In the genomic region with DNA sequence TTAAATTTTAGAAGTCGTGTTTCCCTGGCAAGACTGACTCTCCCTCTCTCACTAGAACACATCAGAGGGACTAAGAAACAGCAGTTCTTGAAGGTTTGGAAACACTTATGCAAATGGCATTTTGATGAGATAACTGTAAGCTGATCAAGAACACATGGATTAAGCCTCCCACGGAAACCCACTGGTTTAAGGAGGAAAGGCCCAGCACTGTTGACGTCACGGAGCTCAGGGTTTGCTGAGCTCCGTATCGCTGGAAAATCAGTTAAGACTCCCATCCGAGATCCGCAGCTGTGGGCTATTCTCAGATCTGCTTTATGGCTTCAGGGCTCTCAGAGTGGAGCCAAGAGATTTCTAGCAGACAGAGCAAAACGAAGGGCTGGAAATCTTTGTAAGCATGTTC, we compare ENCODE assay signal across 11 mouse cellular contexts.
DNase-seq lines count a peak whose midpoint lies in the region; ATAC-seq lines count a peak whose summit lies in the region.
"Had no signal": no experiment of that assay in that cellular context is flagged by ENCODE, and none has a peak within 500 bp of the region (broad histone marks: within the 10 kb centered on the region; RNA-seq: fewer than 3 reads in every experiment).

No protein-coding gene starts in this region.

- 18% methylated on average over 9 of the region's 9 CpGs for WGBS in limb, embryonic 13.5 days
- 76% methylated on average over 9 of the region's 9 CpGs for WGBS in hindbrain, embryonic 16.5 days
- 54% methylated on average over 9 of the region's 9 CpGs for WGBS in liver, embryonic 11.5 days

- ATAC-seq in limb, embryonic 13.5 days (ENCODE audit: low FRiP score, low read depth), result peak; percentile 86
- ATAC-seq in hindbrain, embryonic 16.5 days, result no peak
- no peak for ATAC-seq in liver, embryonic 11.5 days (replicated peaks; ENCODE audit: low FRiP score)

- peak overlapping the region; percentile 79 for H3K27ac ChIP-seq in limb, embryonic 13.5 days
- no peak overlapping the region for H3K27ac ChIP-seq in hindbrain, embryonic 16.5 days (ENCODE audit: low read depth, low read length)
- no peak overlapping the region for H3K27ac ChIP-seq in liver, embryonic 11.5 days (ENCODE audit: low read depth, low read length)
- H3K27ac ChIP-seq: neural tube, embryonic 15.5 days had no signal

- 0 out of 2 replicates have a peak overlapping the region, but pooled peaks have one; percentile 12 for H3K4me2 ChIP-seq in limb, embryonic 13.5 days (replicated peaks)
- H3K4me2 ChIP-seq in hindbrain, embryonic 16.5 days (ENCODE audit: low read length), result no peak overlapping the region
- no peak overlapping the region for H3K4me2 ChIP-seq in liver, embryonic 11.5 days
- H3K4me2 ChIP-seq: neural tube, embryonic 15.5 days had no signal

- intact Hi-C loops in heart, postnatal 36 days (cut with DNase I), result no loop called here

- no peak overlapping the region for H3K4me3 ChIP-seq in limb, embryonic 13.5 days
- H3K4me3 ChIP-seq in hindbrain, embryonic 16.5 days (ENCODE audit: low read length), result no peak overlapping the region
- no peak overlapping the region for H3K4me3 ChIP-seq in liver, embryonic 11.5 days (ENCODE audit: low read depth, low read length)
- H3K4me3 ChIP-seq: neural tube, embryonic 15.5 days had no signal

- H3K27me3 ChIP-seq in limb, embryonic 13.5 days, result no peaks in the 10 kb centered on the region
- H3K27me3 ChIP-seq in hindbrain, embryonic 16.5 days (replicated peaks; ENCODE audit: control insufficient read depth, insufficient read depth, low read length), result no peaks in the 10 kb centered on the region
- no peaks in the 10 kb centered on the region for H3K27me3 ChIP-seq in liver, embryonic 11.5 days (replicated peaks; ENCODE audit: control insufficient read depth, insufficient read depth, low read length)
- H3K27me3 ChIP-seq: neural tube, embryonic 15.5 days had no signal

- no peak overlapping the region for H3K9ac ChIP-seq in limb, embryonic 13.5 days
- no peak overlapping the region for H3K9ac ChIP-seq in hindbrain, embryonic 16.5 days (ENCODE audit: low read depth, low read length)
- no peak overlapping the region for H3K9ac ChIP-seq in liver, embryonic 11.5 days (ENCODE audit: low read depth, low read length)
- H3K9ac ChIP-seq: neural tube, embryonic 15.5 days had no signal

- 0 out of 2 replicates have a peak, but pooled peaks cover 8% of the 10 kb centered on the region for H3K36me3 ChIP-seq in limb, embryonic 13.5 days
- no peaks in the 10 kb centered on the region for H3K36me3 ChIP-seq in hindbrain, embryonic 16.5 days (ENCODE audit: control insufficient read depth, insufficient read depth, low read length)
- no peaks in the 10 kb centered on the region for H3K36me3 ChIP-seq in liver, embryonic 11.5 days (ENCODE audit: control insufficient read depth, insufficient read depth, low read length)
- H3K36me3 ChIP-seq: neural tube, embryonic 15.5 days had no signal

- H3K9me3 ChIP-seq in limb, embryonic 13.5 days, result peaks cover 11% of the 10 kb centered on the region
- peaks cover 4% of the 10 kb centered on the region; the same call in 1 of the 2 replicates for H3K9me3 ChIP-seq in hindbrain, embryonic 16.5 days (ENCODE audit: control insufficient read depth, low read length)
- H3K9me3 ChIP-seq in liver, embryonic 11.5 days (ENCODE audit: control insufficient read depth, low read length), result no peaks in the 10 kb centered on the region
- H3K9me3 ChIP-seq: neural tube, embryonic 15.5 days had no signal

- H3K4me1 ChIP-seq in limb, embryonic 13.5 days, result peaks cover 16% of the 10 kb centered on the region
- H3K4me1 ChIP-seq in hindbrain, embryonic 16.5 days (ENCODE audit: control insufficient read depth, insufficient read depth, low read depth, low read length), result no peaks in the 10 kb centered on the region
- H3K4me1 ChIP-seq in liver, embryonic 11.5 days (replicated peaks; ENCODE audit: control insufficient read depth, insufficient read depth, low read length), result no peaks in the 10 kb centered on the region
- H3K4me1 ChIP-seq: neural tube, embryonic 15.5 days had no signal

- DNase-seq in heart, adult 11 months, result peak; percentile 87
- DNase-seq in heart, postnatal 36 days, result no peak
- peak; percentile 7 to 25 for DNase-seq in urinary bladder, postnatal 36 days (ENCODE audit: low spot score in 2 of 2)
- no peak for DNase-seq in urinary bladder, adult 2 months (ENCODE audit: low spot score)
- DNase-seq in neural tube, embryonic 10.5 days (ENCODE audit: extremely low spot score, low spot score), result no peak
- no peak for DNase-seq in liver, embryonic 11.5 days (ENCODE audit: low spot score)
- DNase-seq: kidney, adult 18-20 months; thymus, postnatal 25 days had no signal

Comparison
In these comparisons a context has a peak if more than half of its experiments do, and no peak if none do; other contexts are left out.
1. DNase-seq: peak in heart, adult 11 months (single experiment) and urinary bladder, postnatal 36 days (2 of 2); none in heart, postnatal 36 days (0 of 2), urinary bladder, adult 2 months (single experiment), neural tube, embryonic 10.5 days (single experiment) and liver, embryonic 11.5 days (single experiment).